Mouse (Mus musculus) megakaryocyte-erythroid progenitor cell, adult 5 weeks (primary cell): ENCODE data around the gene Map2k6. TPM values are rescaled to one million over a fixed set of nuclear protein-coding genes. Genes with fewer than 3 reads are reported as not detected.

Experiments used
- polyA plus RNA-seq: library from polyadenylated mRNA; stranded (reverse); fragments of >175 nt; gene quantifications from 2 replicates; pipeline ENCODE4 v1.2.3, GENCODE M21; 2012

The Map2k6 gene
- 4.7 and 4.9 TPM in 2 replicates for polyA plus RNA-seq

GRCm38 (mm10) chr11:110398553-110399239, at the start of gene Map2k6:
TSS of gene Map2k6 (plus strand) at chr11:110399122.

Other genes starting within 250 kb of the Map2k6 start
- gene Abca9, start 230.9 kb upstream of the Map2k6 start, polyA plus RNA-seq, result 0.09 and 0.18 TPM in 2 replicates
- gene Abca6, start 147.3 kb upstream of the Map2k6 start, polyA plus RNA-seq, result not detected in 2 replicates
- gene Abca5, start 61.4 kb upstream of the Map2k6 start, polyA plus RNA-seq, result 0.01 and 0.10 TPM in 2 replicates